Mouse (Mus musculus): ENCODE results near the gene Tmem72.

The Tmem72 gene

DNA sequence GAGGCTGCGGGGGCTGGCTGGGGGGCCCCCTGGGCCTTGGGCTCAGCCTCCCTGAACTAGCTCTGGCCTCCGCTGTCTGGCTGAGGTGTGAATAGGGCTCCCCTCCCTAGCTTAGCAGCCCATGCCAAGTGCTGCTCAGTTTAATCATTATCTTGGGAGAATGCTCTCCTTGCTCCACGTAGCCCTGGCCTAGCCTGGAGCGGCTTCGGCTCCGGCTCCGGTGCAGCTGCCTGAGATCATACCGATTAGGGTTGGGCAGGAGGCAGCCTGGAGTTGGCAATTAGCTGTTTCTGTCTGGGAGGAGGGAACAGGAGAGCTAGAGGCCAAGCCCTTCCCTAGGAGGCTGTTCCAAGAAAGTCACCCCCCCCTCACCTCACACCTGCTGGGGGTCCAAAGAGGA, at the start of gene Tmem72:
Gene Tmem72, minus strand, starts transcription at position 248 of the 400 bp plus-strand sequence.
- DNase-seq (ENCODE audit: low read depth, low spot score) = no peak

DNA sequence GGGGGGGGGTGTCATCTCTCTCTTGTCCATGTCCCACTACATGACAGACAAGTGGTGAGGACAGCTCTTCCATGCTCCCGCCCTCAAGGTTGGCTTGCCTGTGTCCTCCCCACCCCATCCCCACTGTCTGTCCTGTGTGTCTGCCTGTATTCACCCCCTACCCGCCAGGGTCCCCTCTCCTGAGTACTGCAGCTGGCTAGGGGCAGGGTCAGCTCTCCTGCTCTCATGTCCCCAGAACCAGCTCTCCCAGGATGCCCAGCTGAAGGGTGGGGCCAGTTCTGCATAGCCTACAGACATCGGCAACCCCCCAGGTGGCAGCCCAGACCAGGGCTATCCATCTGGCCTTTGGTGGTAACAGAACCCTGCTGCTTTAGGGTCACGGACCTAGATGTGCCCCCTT, 47.8 kb upstream of the Tmem72 start:
- no peak for DNase-seq (ENCODE audit: low read depth, low spot score)

- DNase-seq (ENCODE audit: low read depth, low spot score) = no peak
Observed at GRCm38 (mm10) chr6:116762333-116762732, 45.6 kb upstream of the Tmem72 start.

DNA sequence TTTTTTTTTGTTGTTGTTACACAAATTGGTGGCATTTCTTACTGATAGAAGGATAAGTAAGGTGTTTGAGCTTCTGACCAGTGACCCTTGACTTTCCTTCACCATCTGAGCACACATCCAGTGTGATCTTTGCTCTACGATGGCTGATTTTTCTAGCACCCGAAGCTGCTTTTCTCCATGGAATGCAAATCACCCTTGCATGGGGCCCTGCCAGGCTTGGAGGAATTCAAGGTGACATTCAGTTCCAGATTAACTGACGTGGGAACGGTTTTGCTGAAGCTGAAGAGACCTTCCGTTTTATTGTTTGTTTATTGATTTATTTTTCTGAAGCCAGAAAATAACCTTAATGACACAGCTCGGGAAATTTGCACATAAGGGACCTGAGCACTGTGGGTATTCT, 43.5 kb upstream of the Tmem72 start:
- DNase-seq (ENCODE audit: low read depth, low spot score) = no peak

DNA sequence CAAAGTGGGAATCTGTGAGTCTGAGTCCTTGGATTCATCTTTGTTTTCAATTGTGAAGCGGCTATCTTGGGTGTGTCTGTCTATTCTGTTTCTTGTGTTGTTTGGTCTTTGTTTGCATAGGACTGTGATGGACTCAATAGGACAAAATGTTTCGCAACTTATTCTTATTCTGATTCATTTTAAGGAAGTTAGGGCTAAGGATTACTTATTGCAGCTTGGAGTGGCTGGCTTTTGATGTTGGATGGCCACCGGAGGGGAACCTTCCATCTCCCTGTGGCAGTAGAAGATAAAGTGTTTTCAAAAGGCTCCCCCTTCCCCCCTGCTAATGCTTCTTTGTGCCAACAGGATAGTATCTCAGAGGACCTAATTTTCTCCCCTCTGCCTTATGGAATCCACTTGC, 39.7 kb upstream of the Tmem72 start:
- no peak for DNase-seq (ENCODE audit: low read depth, low spot score)

GRCm38 (mm10) chr6:116738046-116738445, 21.3 kb upstream of the Tmem72 start:
- no peak for DNase-seq (ENCODE audit: low read depth, low spot score)

- no peak for DNase-seq (ENCODE audit: low read depth, low spot score)
Observed at GRCm38 (mm10) chr6:116735361-116735760, 18.6 kb upstream of the Tmem72 start.

DNA sequence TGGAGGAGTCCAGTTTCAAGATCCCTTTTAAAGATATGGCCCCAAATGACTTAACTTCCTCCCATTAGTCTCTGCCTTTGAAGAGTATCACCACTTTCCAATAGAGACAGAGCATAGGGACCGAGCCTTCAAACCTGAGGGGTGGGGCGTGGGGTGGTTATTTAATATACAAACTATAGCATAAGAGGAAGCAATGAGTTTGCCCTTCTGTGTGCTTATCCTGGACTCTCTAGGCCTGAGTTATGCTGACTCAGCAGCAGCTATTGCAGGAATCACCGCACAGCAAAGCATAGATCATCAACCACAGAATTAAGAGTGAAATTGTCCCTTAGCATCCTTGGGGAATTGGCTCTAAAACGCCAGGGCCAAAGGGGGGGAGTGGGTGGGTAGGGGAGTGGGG, 16.9 kb upstream of the Tmem72 start:
- no peak for DNase-seq (ENCODE audit: low read depth, low spot score)

GRCm38 (mm10) chr6:116724489-116725160, 7.9 kb upstream of the Tmem72 start:
- DNase-seq (ENCODE audit: low read depth, low spot score) = no peak

GRCm38 (mm10) chr6:116718920-116719319, 2.2 kb upstream of the Tmem72 start:
- DNase-seq (ENCODE audit: low read depth, low spot score) = no peak

DNA sequence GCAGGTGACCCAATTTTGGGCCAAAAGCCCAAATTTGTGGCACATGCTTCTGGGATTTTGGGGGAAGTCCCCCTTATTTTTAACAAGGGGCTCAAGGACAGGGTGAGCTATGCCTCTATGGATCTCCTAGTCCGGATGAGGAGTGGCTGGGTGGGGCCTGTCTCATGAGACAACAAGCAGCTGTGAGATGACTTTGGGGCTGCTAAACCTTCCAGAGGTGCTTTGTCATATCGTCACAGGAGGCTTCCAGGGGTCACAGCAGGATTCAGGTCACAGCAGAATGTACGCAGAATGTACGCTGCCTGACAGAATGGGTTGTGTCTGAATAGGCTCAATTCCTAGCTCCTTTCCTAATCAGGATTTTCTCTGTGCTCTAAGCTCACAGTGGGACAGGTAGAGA, 1.6 kb upstream of the Tmem72 start:
- DNase-seq (ENCODE audit: low read depth, low spot score) = no peak

- DNase-seq (ENCODE audit: low read depth, low spot score) = no peak
Observed at GRCm38 (mm10) chr6:116717851-116718250, 1.1 kb upstream of the Tmem72 start.

DNA sequence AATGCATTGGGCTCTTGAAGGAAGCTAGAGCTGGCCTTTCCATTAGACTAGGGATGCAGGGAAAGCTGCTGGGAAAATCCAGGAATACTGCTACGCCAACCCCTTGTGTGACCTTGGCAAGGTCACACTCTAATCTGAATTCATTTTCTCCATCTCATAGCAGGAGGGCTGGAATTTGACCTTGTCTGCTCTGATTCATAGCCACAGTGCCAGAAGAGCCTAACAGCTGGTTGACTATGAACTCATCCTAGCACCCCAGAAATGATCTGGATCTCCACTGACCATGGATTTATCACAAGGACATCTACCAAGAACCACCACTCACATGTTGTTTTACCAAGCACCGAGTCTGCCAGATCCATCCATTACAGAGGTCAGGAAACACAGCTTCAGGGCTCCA, 1.5 kb downstream of the Tmem72 start:
- no peak for DNase-seq (ENCODE audit: low read depth, low spot score)

DNA sequence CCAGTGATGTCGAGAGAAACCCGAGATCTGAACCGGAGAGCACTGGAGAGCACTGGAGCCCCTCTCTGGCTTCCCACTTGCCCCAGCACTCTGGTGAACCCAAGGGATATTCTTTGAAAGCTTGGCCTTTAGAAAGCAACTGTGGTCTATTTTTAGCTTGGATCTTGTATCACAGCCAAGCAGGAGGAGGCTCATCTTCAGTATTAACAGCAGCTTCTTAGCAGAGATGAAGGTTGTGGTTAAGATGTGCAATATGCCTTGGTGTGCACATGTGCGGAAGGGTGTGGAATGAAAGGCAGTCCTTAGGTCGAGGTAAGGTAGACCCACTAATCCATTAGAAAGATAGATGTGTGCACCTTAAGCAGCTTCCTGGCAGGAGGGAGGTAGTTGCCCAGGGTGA, 2.1 kb downstream of the Tmem72 start:
- no peak for DNase-seq (ENCODE audit: low read depth, low spot score)

GRCm38 (mm10) chr6:116713966-116714365, 2.7 kb downstream of the Tmem72 start:
- no peak for DNase-seq (ENCODE audit: low read depth, low spot score)

DNA sequence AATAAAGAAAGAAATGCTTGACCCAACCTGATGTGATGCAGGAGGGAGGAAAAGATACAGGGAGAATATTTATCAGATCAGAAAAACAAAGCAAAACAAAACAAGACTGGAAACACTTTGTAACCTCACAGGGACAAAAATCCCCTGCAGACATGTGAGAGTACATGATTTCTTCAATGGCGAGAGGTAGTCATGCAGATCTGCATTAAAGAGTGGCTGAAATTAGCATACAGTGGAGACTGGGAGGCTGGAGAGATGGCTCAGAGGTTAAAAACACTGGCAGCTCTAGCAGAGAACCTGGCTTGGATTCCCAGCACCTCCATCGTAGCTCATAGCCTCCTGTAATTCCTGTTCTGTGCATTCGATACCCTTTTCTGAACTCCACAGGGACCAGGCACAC, 4.2 kb downstream of the Tmem72 start:
- no peak for DNase-seq (ENCODE audit: low read depth, low spot score)

GRCm38 (mm10) chr6:116712062-116712461, 4.7 kb downstream of the Tmem72 start:
- DNase-seq (ENCODE audit: low read depth, low spot score) = no peak

- DNase-seq (ENCODE audit: low read depth, low spot score) = no peak
Observed at GRCm38 (mm10) chr6:116704320-116704719, 12.4 kb downstream of the Tmem72 start.

- no peak for DNase-seq (ENCODE audit: low read depth, low spot score)
Observed at GRCm38 (mm10) chr6:116700821-116701220, 15.9 kb downstream of the Tmem72 start.

DNA sequence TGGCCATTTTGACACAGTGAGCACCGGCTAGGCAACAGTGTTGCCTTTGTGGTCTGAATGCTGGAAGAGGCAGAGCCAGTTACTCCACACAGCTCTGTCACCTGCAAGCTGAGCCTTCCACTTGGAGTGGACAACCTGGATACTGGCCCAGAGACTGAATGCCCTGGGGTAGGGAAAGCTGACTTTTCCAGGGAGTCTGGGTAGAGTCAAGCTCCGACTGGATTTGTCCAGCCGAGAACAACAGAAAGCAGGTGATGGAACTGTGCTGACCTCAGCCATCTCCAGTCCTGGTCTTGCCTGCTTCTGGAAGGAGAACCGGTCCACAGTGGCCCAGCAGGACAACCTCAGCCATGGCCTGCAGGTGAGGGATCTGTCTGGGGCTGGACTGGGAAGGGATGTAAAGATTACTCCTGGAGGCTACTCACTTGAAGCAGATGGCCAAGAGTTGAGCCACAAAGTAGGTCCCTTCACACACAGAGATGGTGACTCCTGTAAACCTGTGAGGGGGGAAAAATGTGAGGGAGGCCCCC, 18.8 kb downstream of the Tmem72 start:
- DNase-seq (ENCODE audit: low read depth, low spot score) = no peak

GRCm38 (mm10) chr6:116697413-116697812, 19.3 kb downstream of the Tmem72 start:
- DNase-seq (ENCODE audit: low read depth, low spot score) = peak; percentile 57

DNA sequence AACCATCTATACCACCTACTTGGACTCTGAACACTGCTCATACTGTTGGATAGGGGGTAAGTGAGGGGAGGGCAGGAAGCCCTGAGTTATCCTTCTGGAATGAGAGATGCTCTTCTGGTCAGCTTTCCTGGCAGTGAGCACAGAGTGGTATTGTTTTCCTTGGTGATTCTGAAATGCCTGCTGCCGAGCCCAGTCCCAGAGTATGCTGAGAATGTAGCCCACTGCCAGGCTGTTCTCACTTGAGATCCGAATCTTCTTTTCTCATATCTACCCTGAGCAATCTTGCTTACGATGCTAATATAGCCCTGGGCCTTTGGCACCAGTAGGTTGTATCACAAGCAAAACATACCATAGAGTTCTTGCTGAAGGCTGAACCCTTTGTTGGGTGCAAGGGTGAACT, 22.4 kb downstream of the Tmem72 start:
- no peak for DNase-seq (ENCODE audit: low read depth, low spot score)

GRCm38 (mm10) chr6:116693639-116694038, 23.1 kb downstream of the Tmem72 start:
- DNase-seq (ENCODE audit: low read depth, low spot score) = no peak

DNA sequence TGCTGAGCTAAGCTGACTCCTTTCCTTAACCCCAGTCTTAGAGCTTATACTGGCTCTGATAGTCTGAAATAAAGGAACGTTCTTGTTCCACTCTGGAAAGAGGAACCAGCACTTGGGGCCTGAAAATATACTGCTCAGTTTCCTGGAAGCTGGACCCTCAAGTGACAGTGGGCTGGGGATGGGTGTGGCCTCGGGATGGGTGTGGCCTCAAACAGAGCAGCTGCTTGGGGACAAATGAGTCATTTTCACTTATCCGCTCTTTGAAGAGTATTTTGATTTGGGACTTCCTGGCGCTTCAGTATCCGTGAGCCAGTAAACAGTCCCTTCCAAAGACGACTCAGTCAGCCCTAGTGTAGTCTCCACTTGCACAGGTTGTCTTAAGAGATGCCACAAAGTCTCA, 34.4 kb downstream of the Tmem72 start:
- DNase-seq (ENCODE audit: low read depth, low spot score) = no peak
